Mouse (Mus musculus) heart, embryonic 14.5 days (tissue): ENCODE measurements around the gene Tra2a. TPM values are rescaled to one million over a fixed set of nuclear protein-coding genes. Genes with fewer than 3 reads are reported as not detected.

Experiments
- ATAC-seq: fragments of 200-750 bp; cut with Nextera tagmentation; 2 replicates; pipeline ENCODE4 v1.8.0; 2017; ENCODE audit warnings: low read depth, moderate TSS enrichment; ENCODE audit not compliant: insufficient number of reproducible peaks, insufficient read depth, low FRiP score
- H3K27ac ChIP-seq, 2 experiments: fragments of 200-500 bp in 1 of 2; fragments of 300-500 bp in 1 of 2; sonication (generic) in 1 of 2; replicated peaks in 1 of 2; 2 replicates each; pipeline ENCODE4 v1.5.1; 2012 to 2014; ENCODE audit warnings: low read depth in 2 of 2, low read length in 2 of 2, control low read depth in 1 of 2, mild to moderate bottlenecking in 1 of 2, mixed read lengths in 1 of 2; ENCODE audit not compliant: control insufficient read depth in 1 of 2, insufficient read depth in 1 of 2
- H3K27me3 ChIP-seq: fragments of 300-500 bp; sonication (generic); 2 replicates; pipeline ENCODE4 v1.6.1; 2014; ENCODE audit warnings: mild to moderate bottlenecking, low read length, control low read depth; ENCODE audit not compliant: control insufficient read depth, insufficient read depth
- H3K36me3 ChIP-seq: fragments of 300-500 bp; sonication (generic); 2 replicates; pipeline ENCODE4 v1.6.1; 2014; ENCODE audit warnings: mild to moderate bottlenecking, control low read depth, low read length, mixed read lengths; ENCODE audit not compliant: control insufficient read depth, insufficient read depth
- H3K4me1 ChIP-seq, 2 experiments: fragments of 200-500 bp in 1 of 2; fragments of 300-500 bp in 1 of 2; sonication (generic) in 1 of 2; 2 replicates each; pipeline ENCODE4 v1.6.1; 2012 to 2014; ENCODE audit warnings: low read length in 2 of 2, control low read depth in 1 of 2, mixed read lengths in 1 of 2; ENCODE audit not compliant: control insufficient read depth in 2 of 2, insufficient read depth in 2 of 2
- H3K4me2 ChIP-seq: fragments of 300-500 bp; sonication (generic); 2 replicates; pipeline ENCODE4 v1.6.1; 2014; ENCODE audit warnings: mild to moderate bottlenecking, low read length
- H3K4me3 ChIP-seq, 2 experiments: fragments of 200-500 bp in 1 of 2; fragments of 300-500 bp in 1 of 2; sonication (generic) in 1 of 2; 2 replicates each; pipeline ENCODE4 v1.5.1; 2012 to 2014; ENCODE audit warnings: low read length in 2 of 2, mild to moderate bottlenecking in 2 of 2, control low read depth in 1 of 2, low read depth in 1 of 2, moderate library complexity in 1 of 2; ENCODE audit not compliant: control insufficient read depth in 1 of 2, insufficient read depth in 1 of 2
- H3K9ac ChIP-seq: fragments of 300-500 bp; sonication (generic); 2 replicates; pipeline ENCODE4 v1.6.1; 2014; ENCODE audit warnings: mild to moderate bottlenecking, low read length
- H3K9me3 ChIP-seq: fragments of 300-500 bp; sonication (generic); 2 replicates; pipeline ENCODE4 v1.6.1; 2016; ENCODE audit warnings: low read length, control low read depth; ENCODE audit not compliant: control insufficient read depth
- WGBS: fragments of 180-500 bp; shearing (Covaris S2); extraction: QIAGEN DNeasy Blood & Tissue Kit; methylation state at CpG from one replicate; pipeline ENCODE4 v1.1.7; 2014; 5-methylcytosine and 5-hydroxymethylcytosine counted together
- polyA plus RNA-seq: library from polyadenylated mRNA; unstranded; fragments of >200 nt; fragmentation: Nextera tagmentation; extraction: Ambion mirVana; gene quantifications from 2 replicates; pipeline ENCODE4 v1.2.1, GENCODE M21; 2014

Gene Tra2a
- polyA plus RNA-seq: 30.6 and 36.1 TPM in 2 replicates

GRCm38 (mm10) chr6:49263847-49264243 lies at the start of gene Tra2a:
Tra2a (minus strand) TSS chr6:49264033.
- Histone ChIP-seq H3K9ac (peak within 1 kb of the TSS; percentile 99), H3K4me3 (peak within 1 kb of the TSS; percentile 95 to 99), H3K9me3 (no peaks in the 10 kb centered on the region), H3K27me3 (no peaks in the 10 kb centered on the region), H3K4me2 (peak within 1 kb of the TSS; percentile 86), H3K4me1 (peaks cover 5 to 25% of the 10 kb centered on the region in 2 experiments), H3K36me3 (no peaks in the 10 kb centered on the region), H3K27ac (peak within 1 kb of the TSS; percentile 99 to 100)
- ATAC-seq: peak; percentile 92
- under 1% methylated on average over 39 of the region's 39 CpGs for WGBS

- no peak overlapping the region for H3K4me2 ChIP-seq
- H3K36me3 ChIP-seq: no peaks in the 10 kb centered on the region
- no peak overlapping the region for H3K9ac ChIP-seq
- no peaks in the 10 kb centered on the region for H3K27me3 ChIP-seq
- H3K4me3 ChIP-seq: no peak overlapping the region
- no peaks in the 10 kb centered on the region for H3K4me1 ChIP-seq
- H3K27ac ChIP-seq: no peak overlapping the region
- no peaks in the 10 kb centered on the region for H3K9me3 ChIP-seq
- ATAC-seq: no peak
Observed at GRCm38 (mm10) chr6:49298286-49298685, 34.5 kb upstream of the Tra2a start.

- no peak overlapping the region for H3K4me2 ChIP-seq
- WGBS: 79% methylated on average over 1 of the region's 1 CpGs
- no peak overlapping the region for H3K27ac ChIP-seq
- H3K36me3 ChIP-seq: no peaks in the 10 kb centered on the region
- no peak overlapping the region for H3K4me3 ChIP-seq
- ATAC-seq: no peak
- no peaks in the 10 kb centered on the region for H3K4me1 ChIP-seq
- no peak overlapping the region for H3K9ac ChIP-seq
- H3K27me3 ChIP-seq: no peaks in the 10 kb centered on the region
- no peaks in the 10 kb centered on the region for H3K9me3 ChIP-seq
Observed at GRCm38 (mm10) chr6:49282122-49282521, 18.3 kb upstream of the Tra2a start.

GRCm38 (mm10) chr6:49280942-49281341 lies 17.1 kb upstream of the Tra2a start:
- no peaks in the 10 kb centered on the region for H3K36me3 ChIP-seq
- no peak overlapping the region for H3K4me3 ChIP-seq
- H3K4me1 ChIP-seq: no peaks in the 10 kb centered on the region
- 42% methylated on average over 1 of the region's 1 CpGs for WGBS
- no peaks in the 10 kb centered on the region for H3K9me3 ChIP-seq
- H3K4me2 ChIP-seq: no peak overlapping the region
- H3K27ac ChIP-seq: no peak overlapping the region
- no peak overlapping the region for H3K9ac ChIP-seq
- no peak for ATAC-seq
- H3K27me3 ChIP-seq: no peaks in the 10 kb centered on the region

- Histone ChIP-seq H3K9me3 (no peaks in the 10 kb centered on the region), H3K4me1 (no peaks in the 10 kb centered on the region), H3K27me3 (no peaks in the 10 kb centered on the region), H3K36me3 (no peaks in the 10 kb centered on the region), H3K9ac (no peak overlapping the region), H3K4me3 (no peak overlapping the region), H3K27ac (no peak overlapping the region), H3K4me2 (no peak overlapping the region)
- ATAC-seq: no peak
- WGBS: 92% methylated on average over 7 of the region's 7 CpGs
Observed at GRCm38 (mm10) chr6:49275296-49275695, 11.5 kb upstream of the Tra2a start.

GRCm38 (mm10) chr6:49274416-49275091 lies 10.7 kb upstream of the Tra2a start:
- H3K4me2 ChIP-seq: no peak overlapping the region
- no peaks in the 10 kb centered on the region for H3K4me1 ChIP-seq
- no peaks in the 10 kb centered on the region for H3K27me3 ChIP-seq
- WGBS: 69% methylated on average over 9 of the region's 9 CpGs
- no peaks in the 10 kb centered on the region for H3K9me3 ChIP-seq
- ATAC-seq: no peak
- H3K27ac ChIP-seq: no peak overlapping the region
- no peak overlapping the region for H3K9ac ChIP-seq
- H3K4me3 ChIP-seq: no peak overlapping the region
- no peaks in the 10 kb centered on the region for H3K36me3 ChIP-seq

- no peak overlapping the region for H3K4me3 ChIP-seq
- H3K27ac ChIP-seq: no peak overlapping the region
- no peak for ATAC-seq
- no peak overlapping the region for H3K9ac ChIP-seq
- 43% methylated on average over 4 of the region's 4 CpGs for WGBS
- H3K4me2 ChIP-seq: no peak overlapping the region
- no peaks in the 10 kb centered on the region for H3K4me1 ChIP-seq
- no peaks in the 10 kb centered on the region for H3K36me3 ChIP-seq
- no peaks in the 10 kb centered on the region for H3K9me3 ChIP-seq
- no peaks in the 10 kb centered on the region for H3K27me3 ChIP-seq
Observed at GRCm38 (mm10) chr6:49273934-49274333, 10.1 kb upstream of the Tra2a start.

GRCm38 (mm10) chr6:49272863-49273262 lies 9.0 kb upstream of the Tra2a start:
- Histone ChIP-seq H3K27ac (no peak overlapping the region), H3K4me1 (no peaks in the 10 kb centered on the region), H3K27me3 (no peaks in the 10 kb centered on the region), H3K9ac (no peak overlapping the region), H3K9me3 (no peaks in the 10 kb centered on the region), H3K4me3 (no peak overlapping the region), H3K4me2 (no peak overlapping the region), H3K36me3 (no peaks in the 10 kb centered on the region)
- no peak for ATAC-seq
- WGBS: 80% methylated on average over 2 of the region's 2 CpGs
